Mouse (Mus musculus) brown adipose tissue, adult 24 weeks (tissue): ENCODE measurements around the gene Hhat. TPM values are rescaled to one million over a fixed set of nuclear protein-coding genes. Genes with fewer than 3 reads are reported as not detected.

Source experiments
- H3K27ac ChIP-seq: fragments of 200-500 bp; replicated peaks from 2 replicates; pipeline ENCODE4 v1.5.1; 2012; ENCODE audit warnings: low read depth, mild to moderate bottlenecking, low read length
- H3K4me1 ChIP-seq: fragments of 200-500 bp; 2 replicates; pipeline ENCODE4 v1.6.1; 2012; ENCODE audit warnings: low read length, mixed read lengths; ENCODE audit not compliant: control insufficient read depth, insufficient read depth, insufficient read length
- H3K4me3 ChIP-seq: fragments of 200-500 bp; 2 replicates; pipeline ENCODE4 v1.5.1; 2012; ENCODE audit warnings: low read depth, mild to moderate bottlenecking, low read length, moderate library complexity; ENCODE audit not compliant: insufficient read depth
- polyA plus RNA-seq: library from polyadenylated mRNA; stranded (reverse); fragments of >200 nt; gene quantifications from 2 replicates; pipeline ENCODE4 v1.2.4, GENCODE M21; 2012; ENCODE audit not compliant: missing spikeins, insufficient read depth, insufficient read length

Hhat gene
- polyA plus RNA-seq, 1 experiment: 0.59 TPM

GRCm38 (mm10) chr1:192791897-192792361 is 20.9 kb upstream of the Hhat start:
- Histone ChIP-seq H3K4me3 (no peak overlapping the region), H3K4me1 (no peaks in the 10 kb centered on the region), H3K27ac (no peak overlapping the region)

GRCm38 (mm10) chr1:192790442-192790841 is 19.4 kb upstream of the Hhat start:
- H3K4me3 ChIP-seq: no peak overlapping the region
- no peak overlapping the region for H3K27ac ChIP-seq
- no peaks in the 10 kb centered on the region for H3K4me1 ChIP-seq

- H3K4me1 ChIP-seq: no peaks in the 10 kb centered on the region
- no peak overlapping the region for H3K4me3 ChIP-seq
- no peak overlapping the region for H3K27ac ChIP-seq
These were observed 18.8 kb upstream of the Hhat start for GRCm38 (mm10) chr1:192789828-192790227.

GRCm38 (mm10) chr1:192789111-192789522 is 18.1 kb upstream of the Hhat start:
- H3K27ac ChIP-seq: no peak overlapping the region
- H3K4me3 ChIP-seq: no peak overlapping the region
- no peaks in the 10 kb centered on the region for H3K4me1 ChIP-seq

- Histone ChIP-seq H3K27ac (no peak overlapping the region), H3K4me3 (no peak overlapping the region), H3K4me1 (no peaks in the 10 kb centered on the region)
These were observed 15.2 kb upstream of the Hhat start for GRCm38 (mm10) chr1:192786194-192786593.

- H3K4me3 ChIP-seq: no peak overlapping the region
- H3K4me1 ChIP-seq: no peaks in the 10 kb centered on the region
- H3K27ac ChIP-seq: no peak overlapping the region
These were observed 14.3 kb upstream of the Hhat start for GRCm38 (mm10) chr1:192785046-192785961.

GRCm38 (mm10) chr1:192784374-192784773 is 13.4 kb upstream of the Hhat start:
- Histone ChIP-seq H3K4me3 (no peak overlapping the region), H3K27ac (no peak overlapping the region), H3K4me1 (no peaks in the 10 kb centered on the region)

GRCm38 (mm10) chr1:192781256-192781655 is 10.2 kb upstream of the Hhat start:
- no peaks in the 10 kb centered on the region for H3K4me1 ChIP-seq
- H3K4me3 ChIP-seq: no peak overlapping the region
- no peak overlapping the region for H3K27ac ChIP-seq

GRCm38 (mm10) chr1:192778869-192779514 is 8.0 kb upstream of the Hhat start:
- Histone ChIP-seq H3K4me3 (no peak overlapping the region), H3K4me1 (no peaks in the 10 kb centered on the region), H3K27ac (no peak overlapping the region)

- H3K4me1 ChIP-seq: no peaks in the 10 kb centered on the region
- H3K4me3 ChIP-seq: no peak overlapping the region
- no peak overlapping the region for H3K27ac ChIP-seq
These were observed 7.2 kb upstream of the Hhat start for GRCm38 (mm10) chr1:192778206-192778605.

- peaks cover 4% of the 10 kb centered on the region; the same call in 1 of the 2 replicates for H3K4me1 ChIP-seq
- peak overlapping the region; percentile 89 for H3K4me3 ChIP-seq
- peak overlapping the region; percentile 56 for H3K27ac ChIP-seq
These were observed 911 bp downstream of the Hhat start for GRCm38 (mm10) chr1:192770130-192770494.

- Histone ChIP-seq H3K27ac (no peak overlapping the region), H3K4me1 (peaks cover 4% of the 10 kb centered on the region; the same call in 1 of the 2 replicates), H3K4me3 (no peak overlapping the region)
These were observed 5.5 kb downstream of the Hhat start for GRCm38 (mm10) chr1:192765531-192765930.

GRCm38 (mm10) chr1:192764547-192764946 is 6.5 kb downstream of the Hhat start:
- no peak overlapping the region for H3K27ac ChIP-seq
- H3K4me1 ChIP-seq: no peaks in the 10 kb centered on the region; the same call in 1 of the 2 replicates
- no peak overlapping the region for H3K4me3 ChIP-seq

GRCm38 (mm10) chr1:192762946-192763933 is 7.8 kb downstream of the Hhat start:
- Histone ChIP-seq H3K4me1 (no peaks in the 10 kb centered on the region), H3K4me3 (no peak overlapping the region), H3K27ac (no peak overlapping the region)

- no peak overlapping the region for H3K4me3 ChIP-seq
- no peak overlapping the region for H3K27ac ChIP-seq
- peaks cover 6% of the 10 kb centered on the region; the same call in 1 of the 2 replicates for H3K4me1 ChIP-seq
These were observed 14.3 kb downstream of the Hhat start for GRCm38 (mm10) chr1:192756674-192757073.
